Mouse (Mus musculus) embryonic facial prominence, embryonic 15.5 days (tissue): ENCODE results near the gene Brd7. TPM values are rescaled to one million over a fixed set of nuclear protein-coding genes. Genes with fewer than 3 reads are reported as not detected.

ENCODE experiments used
- ATAC-seq: fragments of 200-750 bp; cut with Nextera tagmentation; 2 replicates; pipeline ENCODE4 v1.8.0; 2017; ENCODE audit warnings: low read depth, moderate TSS enrichment; ENCODE audit not compliant: insufficient number of reproducible peaks, low FRiP score, low TSS enrichment
- H3K27ac ChIP-seq: fragments of 300-500 bp; sonication (generic); replicated peaks from 2 replicates; pipeline ENCODE4 v1.5.1; 2015; ENCODE audit warnings: mild to moderate bottlenecking, inconsistent platforms
- H3K27me3 ChIP-seq: fragments of 300-500 bp; sonication (generic); 2 replicates; pipeline ENCODE4 v1.6.1; 2015; ENCODE audit warnings: inconsistent platforms
- H3K36me3 ChIP-seq: fragments of 300-500 bp; sonication (generic); 2 replicates; pipeline ENCODE4 v1.6.1; 2015; ENCODE audit warnings: mild to moderate bottlenecking, inconsistent platforms
- H3K4me1 ChIP-seq: fragments of 300-500 bp; sonication (generic); 2 replicates; pipeline ENCODE4 v1.6.1; 2015; ENCODE audit warnings: inconsistent platforms
- H3K4me2 ChIP-seq: fragments of 300-500 bp; sonication (generic); replicated peaks from 2 replicates; pipeline ENCODE4 v1.6.1; 2015; ENCODE audit warnings: mild to moderate bottlenecking, inconsistent platforms
- H3K4me3 ChIP-seq: fragments of 300-500 bp; sonication (generic); replicated peaks from 2 replicates; pipeline ENCODE4 v1.5.1; 2015; ENCODE audit warnings: mild to moderate bottlenecking, inconsistent platforms
- H3K9ac ChIP-seq: fragments of 300-500 bp; sonication (generic); 2 replicates; pipeline ENCODE4 v1.6.1; 2015; ENCODE audit warnings: inconsistent platforms
- H3K9me3 ChIP-seq: fragments of 300-500 bp; sonication (generic); replicated peaks from 2 replicates; pipeline ENCODE4 v1.6.1; 2016; ENCODE audit warnings: inconsistent platforms
- WGBS: fragments of 180-500 bp; shearing (Covaris S2); methylation state at CpG from one replicate; pipeline ENCODE4 v1.1.7; 2015; 5-methylcytosine and 5-hydroxymethylcytosine counted together
- polyA plus RNA-seq: library from polyadenylated mRNA; unstranded; fragments of >200 nt; fragmentation: Nextera tagmentation; extraction: Ambion mirVana; gene quantifications from 2 replicates; pipeline ENCODE4 v1.2.1, GENCODE M21; 2015

Gene Brd7
- 70.3 and 72.8 TPM in 2 replicates for polyA plus RNA-seq

DNA sequence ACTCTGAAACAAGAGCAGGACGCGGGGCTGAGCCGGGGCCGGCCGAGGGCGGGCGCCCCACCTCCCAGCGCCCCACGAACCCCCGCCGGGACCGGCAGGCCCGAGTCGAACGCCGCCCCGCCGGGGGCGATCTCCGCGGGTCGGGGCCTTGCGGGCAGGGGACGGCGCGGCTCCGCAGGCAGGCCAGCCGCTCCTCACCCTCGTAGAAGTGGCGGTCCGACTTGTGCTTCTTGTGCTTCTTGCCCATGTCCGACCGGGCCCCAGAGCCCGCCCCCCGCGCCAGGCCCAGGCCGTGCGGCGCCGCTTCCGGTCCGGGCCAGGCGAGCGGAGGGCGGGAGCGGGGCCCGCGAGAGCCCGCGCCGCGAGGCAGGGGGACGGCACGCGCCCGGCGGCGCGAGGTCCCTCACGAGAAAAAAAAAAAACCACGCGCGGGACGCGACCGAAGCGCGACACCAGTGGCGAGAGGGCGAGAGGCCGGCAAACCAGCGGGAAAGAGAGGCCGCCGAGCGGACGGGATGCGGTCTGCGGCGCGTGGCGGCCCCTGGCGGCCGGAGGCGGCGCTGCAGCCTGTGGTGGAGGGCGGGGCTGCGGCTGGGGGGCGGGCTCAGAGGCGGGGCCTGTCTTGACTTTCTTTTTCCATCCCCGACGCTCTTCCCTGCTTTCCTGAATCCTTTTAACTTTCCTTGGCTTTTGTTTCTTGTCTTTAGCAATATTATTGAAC is at the start of gene Brd7:
Gene Brd7 (minus strand): TSS at position 487 of the 721 bp plus-strand sequence.
- under 1% methylated on average over 91 of the region's 91 CpGs for WGBS
- H3K27me3 ChIP-seq = no peaks in the 10 kb centered on the region
- peak within 1 kb of the TSS; percentile 93 for H3K9ac ChIP-seq
- peak within 1 kb of the TSS; percentile 98 for H3K4me3 ChIP-seq
- peak within 1 kb of the TSS; percentile 80 for H3K4me2 ChIP-seq
- peaks cover 19% of the 10 kb centered on the region for H3K4me1 ChIP-seq
- peak within 1 kb of the TSS; percentile 90 for H3K27ac ChIP-seq
- ATAC-seq = peak; percentile 84
- peaks cover 24% of the 10 kb centered on the region for H3K36me3 ChIP-seq
- H3K9me3 ChIP-seq = no peaks in the 10 kb centered on the region

DNA sequence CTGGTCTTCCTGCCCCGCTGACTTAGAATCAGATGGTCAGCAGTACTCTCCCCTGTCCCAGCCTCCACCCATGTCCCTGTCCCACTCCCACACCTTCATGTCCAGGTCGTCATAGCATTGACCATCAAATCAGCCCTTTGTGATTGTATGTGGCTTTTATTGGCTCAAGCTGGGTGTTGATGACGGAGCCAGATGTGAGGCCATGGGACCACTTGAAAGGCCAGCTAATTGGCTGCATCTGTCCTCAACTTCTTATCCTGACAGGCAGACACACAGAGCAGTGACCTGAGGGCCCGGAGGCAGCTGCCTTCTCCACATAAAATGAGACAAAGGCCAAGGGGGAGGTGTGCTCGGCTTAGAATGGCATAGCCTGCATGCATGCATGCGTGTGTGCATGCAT is 49.5 kb upstream of the Brd7 start:
- WGBS = 52% methylated on average over 6 of the region's 6 CpGs
- no peak overlapping the region for H3K4me3 ChIP-seq
- H3K9ac ChIP-seq = no peak overlapping the region
- H3K9me3 ChIP-seq = no peaks in the 10 kb centered on the region
- H3K4me2 ChIP-seq = no peak overlapping the region
- no peak for ATAC-seq
- H3K4me1 ChIP-seq = peaks cover 9% of the 10 kb centered on the region; the same call in 1 of the 2 replicates
- H3K27ac ChIP-seq = no peak overlapping the region
- H3K27me3 ChIP-seq = no peaks in the 10 kb centered on the region
- H3K36me3 ChIP-seq = no peaks in the 10 kb centered on the region

GRCm38 (mm10) chr8:88409401-88409940 is 47.5 kb upstream of the Brd7 start:
- Histone ChIP-seq H3K27ac (no peak overlapping the region), H3K9me3 (no peaks in the 10 kb centered on the region), H3K4me1 (peaks cover 9% of the 10 kb centered on the region; the same call in 1 of the 2 replicates), H3K4me3 (no peak overlapping the region), H3K36me3 (no peaks in the 10 kb centered on the region), H3K9ac (no peak overlapping the region), H3K27me3 (no peaks in the 10 kb centered on the region), H3K4me2 (no peak overlapping the region)
- ATAC-seq = no peak
- 66% methylated on average over 11 of the region's 11 CpGs for WGBS

DNA sequence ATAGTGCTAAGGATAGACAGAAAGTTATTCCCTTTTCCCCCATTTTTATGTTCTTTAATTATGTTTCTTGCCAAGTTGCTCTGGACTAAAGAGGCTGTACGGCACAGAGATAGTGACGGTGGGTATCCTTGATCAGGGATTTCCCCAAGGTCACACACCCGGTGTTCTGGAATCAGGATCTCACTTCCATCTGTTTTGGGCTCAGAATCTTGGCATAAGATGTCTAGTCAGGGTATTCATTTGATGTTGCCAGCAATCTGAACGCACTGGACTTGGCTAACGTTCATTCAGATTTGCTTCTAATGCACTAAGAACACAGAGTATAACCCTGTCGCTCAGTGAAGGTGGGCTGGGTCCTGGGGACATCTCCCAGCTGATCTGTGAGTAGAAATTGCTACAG is 45.7 kb upstream of the Brd7 start:
- Histone ChIP-seq H3K27ac (no peak overlapping the region), H3K9me3 (no peaks in the 10 kb centered on the region), H3K9ac (no peak overlapping the region), H3K4me1 (peaks cover 9% of the 10 kb centered on the region; the same call in 1 of the 2 replicates), H3K4me2 (no peak overlapping the region), H3K4me3 (no peak overlapping the region), H3K36me3 (no peaks in the 10 kb centered on the region), H3K27me3 (no peaks in the 10 kb centered on the region)
- 95% methylated on average over 6 of the region's 6 CpGs for WGBS
- ATAC-seq = no peak

DNA sequence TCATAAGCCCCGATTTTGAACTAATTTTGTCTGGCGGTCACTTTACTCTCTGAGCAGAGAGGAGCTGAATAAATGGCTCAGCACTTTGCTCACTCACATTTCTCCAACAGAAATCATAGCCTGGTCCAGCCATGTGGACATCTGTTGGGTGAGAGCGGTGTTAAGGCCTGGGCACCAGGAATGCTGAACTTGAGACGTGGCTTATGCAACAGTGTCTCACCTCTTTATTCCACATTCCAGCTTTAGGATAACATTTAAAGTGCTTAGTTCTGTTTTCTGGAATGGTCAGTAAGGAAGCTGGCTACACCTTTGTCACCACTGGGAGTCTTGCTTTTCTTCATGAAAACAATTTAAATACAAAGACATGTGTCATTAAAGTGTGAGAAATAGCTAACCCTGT is 36.1 kb upstream of the Brd7 start:
- WGBS = 85% methylated on average over 4 of the region's 4 CpGs

GRCm38 (mm10) chr8:88393298-88393697 is 31.3 kb upstream of the Brd7 start:
- Histone ChIP-seq H3K9ac (no peak overlapping the region), H3K9me3 (no peaks in the 10 kb centered on the region), H3K36me3 (no peaks in the 10 kb centered on the region), H3K4me2 (no peak overlapping the region), H3K4me3 (no peak overlapping the region), H3K4me1 (no peaks in the 10 kb centered on the region), H3K27me3 (no peaks in the 10 kb centered on the region), H3K27ac (no peak overlapping the region)
- 86% methylated on average over 3 of the region's 3 CpGs for WGBS
- ATAC-seq = no peak

More for the DNA sequence above, 36.1 kb upstream of the Brd7 start:
- Histone ChIP-seq H3K4me2 (no peak overlapping the region), H3K4me1 (no peaks in the 10 kb centered on the region), H3K36me3 (no peaks in the 10 kb centered on the region), H3K27me3 (no peaks in the 10 kb centered on the region), H3K9me3 (no peaks in the 10 kb centered on the region), H3K27ac (no peak overlapping the region), H3K9ac (no peak overlapping the region), H3K4me3 (no peak overlapping the region)
- no peak for ATAC-seq

- WGBS = 79% methylated on average over 1 of the region's 1 CpGs
These were observed 28.8 kb upstream of the Brd7 start for GRCm38 (mm10) chr8:88390749-88391148.

DNA sequence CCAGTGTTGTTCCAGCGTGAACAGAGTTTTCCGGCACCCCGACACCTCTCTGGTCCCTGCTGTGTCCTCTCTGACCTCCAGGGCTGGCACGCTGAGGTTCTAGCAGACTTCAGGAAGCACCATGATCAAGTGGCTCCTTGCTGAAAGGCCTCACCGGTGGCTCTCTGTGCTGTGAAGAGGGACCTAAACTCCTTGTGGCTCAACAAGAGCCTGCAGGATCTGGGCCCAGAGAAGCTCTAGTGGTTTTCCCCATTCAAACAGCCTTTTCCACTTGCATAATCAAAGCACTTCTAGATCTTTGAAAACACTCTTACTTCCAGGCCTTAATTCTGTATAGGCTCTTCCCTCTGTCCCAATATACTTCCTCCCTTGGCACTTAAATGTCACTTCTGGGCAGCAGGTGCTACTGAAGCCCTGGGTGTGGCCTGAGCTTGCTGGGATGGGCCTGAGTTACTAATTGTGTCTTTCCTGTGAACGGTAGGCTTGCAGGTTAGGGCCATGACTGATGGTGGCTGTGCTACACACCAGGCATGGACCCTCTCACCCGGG is 26.8 kb upstream of the Brd7 start:
- Histone ChIP-seq H3K27me3 (no peaks in the 10 kb centered on the region), H3K9ac (no peak overlapping the region), H3K4me1 (0 out of 2 replicates have a peak, but pooled peaks cover 5% of the 10 kb centered on the region), H3K9me3 (no peaks in the 10 kb centered on the region), H3K36me3 (no peaks in the 10 kb centered on the region), H3K4me3 (no peak overlapping the region), H3K27ac (no peak overlapping the region), H3K4me2 (no peak overlapping the region)
- no peak for ATAC-seq
- WGBS = 80% methylated on average over 7 of the region's 7 CpGs

More at GRCm38 (mm10) chr8:88390749-88391148, 28.8 kb upstream of the Brd7 start:
- no peak for ATAC-seq
- H3K9ac ChIP-seq = no peak overlapping the region
- no peaks in the 10 kb centered on the region for H3K36me3 ChIP-seq
- no peak overlapping the region for H3K4me2 ChIP-seq
- no peak overlapping the region for H3K27ac ChIP-seq
- H3K9me3 ChIP-seq = no peaks in the 10 kb centered on the region
- no peaks in the 10 kb centered on the region for H3K27me3 ChIP-seq
- 0 out of 2 replicates have a peak, but pooled peaks cover 5% of the 10 kb centered on the region for H3K4me1 ChIP-seq
- H3K4me3 ChIP-seq = no peak overlapping the region

DNA sequence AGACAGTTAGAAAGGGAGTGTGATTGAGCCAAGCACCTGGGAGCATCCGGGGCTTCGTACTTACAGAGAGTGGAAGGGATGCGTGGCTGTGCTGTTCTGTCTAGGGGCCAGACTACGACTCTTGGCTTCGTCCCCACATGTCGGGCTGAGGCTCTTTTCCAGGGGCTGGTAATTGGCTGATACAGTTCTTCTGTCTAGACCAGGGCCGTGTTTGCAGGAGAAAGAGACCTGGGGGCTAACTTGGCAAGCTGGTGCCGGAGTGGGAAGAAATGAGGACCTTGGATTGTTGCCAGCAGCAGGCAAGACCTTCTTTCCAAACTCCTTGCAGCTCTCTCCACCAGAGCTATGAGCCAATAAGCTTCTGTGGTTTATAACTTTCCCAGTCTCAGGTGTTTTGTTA is 25.9 kb upstream of the Brd7 start:
- WGBS = 44% methylated on average over 8 of the region's 8 CpGs

GRCm38 (mm10) chr8:88383164-88383556 is 21.2 kb upstream of the Brd7 start:
- WGBS = 71% methylated on average over 2 of the region's 2 CpGs
- H3K9me3 ChIP-seq = no peaks in the 10 kb centered on the region
- peak overlapping the region; percentile 65; the same call in 1 of the 2 replicates for H3K27ac ChIP-seq
- peaks cover 21% of the 10 kb centered on the region for H3K4me1 ChIP-seq
- H3K4me3 ChIP-seq = no peak overlapping the region
- no peaks in the 10 kb centered on the region for H3K27me3 ChIP-seq
- no peaks in the 10 kb centered on the region for H3K36me3 ChIP-seq
- H3K4me2 ChIP-seq = no peak overlapping the region
- H3K9ac ChIP-seq = no peak overlapping the region
- ATAC-seq = no peak

More for the DNA sequence above, 25.9 kb upstream of the Brd7 start:
- Histone ChIP-seq H3K4me3 (no peak overlapping the region), H3K4me2 (no peak overlapping the region), H3K27me3 (no peaks in the 10 kb centered on the region), H3K27ac (no peak overlapping the region), H3K9ac (no peak overlapping the region), H3K4me1 (peaks cover 6% of the 10 kb centered on the region; the same call in 1 of the 2 replicates), H3K9me3 (no peaks in the 10 kb centered on the region), H3K36me3 (no peaks in the 10 kb centered on the region)
- no peak for ATAC-seq

- H3K27ac ChIP-seq = peak overlapping the region; percentile 65
- no peaks in the 10 kb centered on the region for H3K27me3 ChIP-seq
- H3K9ac ChIP-seq = no peak overlapping the region
- H3K9me3 ChIP-seq = no peaks in the 10 kb centered on the region
- H3K4me2 ChIP-seq = 0 out of 2 replicates have a peak overlapping the region, but pooled peaks have one; percentile 10
- peaks cover 18% of the 10 kb centered on the region for H3K4me1 ChIP-seq
- H3K36me3 ChIP-seq = no peaks in the 10 kb centered on the region
- 35% methylated on average over 31 of the region's 31 CpGs for WGBS
- no peak for ATAC-seq
- no peak overlapping the region for H3K4me3 ChIP-seq
These were observed 20.5 kb upstream of the Brd7 start for GRCm38 (mm10) chr8:88382311-88383163.
